Mouse (Mus musculus) T-cell, adult 2 months (primary cell): ENCODE measurements around the gene Tmpo.

Experiments
- DNase-seq: peaks from one replicate; pipeline ENCODE4 v3.0.0; 2022; ENCODE audit warnings: low spot score

The Tmpo gene

DNA sequence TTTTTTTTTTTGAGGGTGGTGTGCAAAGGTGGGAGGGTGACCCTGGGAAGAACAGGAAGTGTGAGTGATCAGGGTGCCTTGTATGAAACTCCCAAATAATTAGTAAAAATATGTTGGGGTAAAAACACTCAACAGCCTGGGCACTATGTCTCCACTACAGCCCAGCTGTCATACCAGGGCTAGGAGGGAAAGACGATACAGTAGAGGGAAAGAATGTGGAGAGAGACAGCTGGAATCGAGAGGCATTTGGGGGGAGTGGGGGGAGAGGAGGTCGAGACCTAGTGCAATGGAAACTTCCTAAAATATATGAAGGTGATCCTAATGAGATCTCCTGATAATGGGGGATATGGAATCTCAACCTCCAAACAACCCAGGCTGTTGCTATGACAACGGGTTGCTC lies 71.3 kb downstream of the Tmpo start:
- no peak for DNase-seq

- no peak for DNase-seq
Observed at GRCm38 (mm10) chr10:91105981-91106380, 75.1 kb downstream of the Tmpo start.

DNA sequence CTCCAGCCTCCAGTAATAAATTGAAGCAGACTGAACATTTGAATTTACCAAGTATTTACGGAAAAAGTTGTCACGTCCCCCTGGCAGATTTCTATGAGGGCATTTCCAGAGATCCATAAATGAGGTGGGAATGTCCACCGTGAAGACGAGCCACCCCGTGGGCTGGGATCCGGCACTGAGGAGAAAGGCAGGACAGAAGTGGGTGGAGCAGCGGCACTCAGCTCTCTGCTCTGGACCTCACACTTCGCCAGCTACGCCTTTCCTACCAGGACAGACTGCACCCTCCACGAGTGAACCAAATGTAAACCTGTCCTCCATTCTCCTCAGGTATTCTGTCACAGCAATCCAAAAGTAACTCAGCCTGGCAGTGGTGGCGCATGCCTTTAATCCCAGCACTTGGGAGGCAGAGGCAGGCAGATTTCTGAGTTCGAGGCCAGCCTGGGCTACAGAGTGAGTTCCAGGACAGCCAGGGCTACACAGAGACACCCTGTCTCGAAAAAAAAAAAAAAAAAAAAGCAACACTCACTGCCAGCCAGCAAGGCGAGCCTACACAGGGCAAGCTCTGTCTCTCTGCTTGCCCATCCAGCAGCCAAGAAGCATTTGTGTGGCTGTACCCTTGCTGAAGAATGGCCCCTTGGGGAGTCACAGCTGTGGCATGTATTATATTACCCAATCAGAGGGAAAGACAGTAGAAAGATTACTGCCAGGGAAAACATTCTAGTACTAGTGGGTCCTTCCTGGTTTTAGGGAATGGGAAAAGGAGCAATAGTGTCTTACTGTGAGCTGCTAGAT lies 78.1 kb downstream of the Tmpo start:
- no peak for DNase-seq

- no peak for DNase-seq
Observed at GRCm38 (mm10) chr10:91101936-91102335, 79.2 kb downstream of the Tmpo start.

GRCm38 (mm10) chr10:91100101-91100500 lies 81.0 kb downstream of the Tmpo start:
- DNase-seq = no peak

GRCm38 (mm10) chr10:91098056-91098455 lies 83.1 kb downstream of the Tmpo start:
- DNase-seq = no peak
